Mouse (Mus musculus) liver, adult (tissue): Measurements from ENCODE around the gene BC029722.

Source experiments
- GATA4 ChIP-seq: IDR thresholded peaks from 2 replicates; pipeline ENCODE4 v1.6.1; 2014; ENCODE audit warnings: mild to moderate bottlenecking, low read length; ENCODE audit not compliant: insufficient replicate concordance

Gene BC029722

GRCm38 (mm10) chr2:155819392-155819448 is at the start of gene BC029722:
Gene BC029722 (minus strand): TSS chr2:155819426.
- TF ChIP-seq GATA4 = no peak

GRCm38 (mm10) chr2:155868320-155868719 is 49.1 kb upstream of the BC029722 start:
- no peak for TF ChIP-seq GATA4

- TF ChIP-seq GATA4 = no peak
Observed at GRCm38 (mm10) chr2:155863301-155863867, 44.2 kb upstream of the BC029722 start.

- no peak for TF ChIP-seq GATA4
Observed at GRCm38 (mm10) chr2:155862573-155863300, 43.5 kb upstream of the BC029722 start.

GRCm38 (mm10) chr2:155861581-155861980 is 42.4 kb upstream of the BC029722 start:
- TF ChIP-seq GATA4 = no peak

- TF ChIP-seq GATA4 = no peak
Observed at GRCm38 (mm10) chr2:155860102-155860501, 40.9 kb upstream of the BC029722 start.

- TF ChIP-seq GATA4 = no peak
Observed at GRCm38 (mm10) chr2:155852536-155852935, 33.3 kb upstream of the BC029722 start.

- no peak for TF ChIP-seq GATA4
Observed at GRCm38 (mm10) chr2:155850120-155850519, 30.9 kb upstream of the BC029722 start.

- no peak for TF ChIP-seq GATA4
Observed at GRCm38 (mm10) chr2:155849464-155849863, 30.2 kb upstream of the BC029722 start.

- TF ChIP-seq GATA4 = no peak
Observed at GRCm38 (mm10) chr2:155848291-155848690, 29.1 kb upstream of the BC029722 start.

GRCm38 (mm10) chr2:155846930-155847329 is 27.7 kb upstream of the BC029722 start:
- no peak for TF ChIP-seq GATA4

- TF ChIP-seq GATA4 = no peak
Observed at GRCm38 (mm10) chr2:155838961-155839360, 19.7 kb upstream of the BC029722 start.

GRCm38 (mm10) chr2:155837961-155838360 is 18.7 kb upstream of the BC029722 start:
- no peak for TF ChIP-seq GATA4

GRCm38 (mm10) chr2:155834732-155835131 is 15.5 kb upstream of the BC029722 start, which contains the start of gene Fam83c:
Gene Fam83c (minus strand): TSS chr2:155834854.
- TF ChIP-seq GATA4 = no peak

GRCm38 (mm10) chr2:155831302-155831701 is 12.1 kb upstream of the BC029722 start:
- TF ChIP-seq GATA4 = no peak

- TF ChIP-seq GATA4 = no peak
Observed at GRCm38 (mm10) chr2:155830841-155831240, 11.6 kb upstream of the BC029722 start.
